Mouse (Mus musculus) retina, adult 2 months (tissue): ENCODE data around the gene Palld.
A peak's percentile ranks its signal among the peaks of the same experiment; 100 is the strongest.

ENCODE experiments used
- DNase-seq: peaks from one replicate; pipeline ENCODE4 v3.0.0-alpha.2; 2012; ENCODE audit warnings: low read depth, low spot score

The Palld gene

GRCm38 (mm10) chr8:61902521-61902920, at the start of gene Palld:
Palld (minus strand) TSS chr8:61902690.
- DNase-seq: no peak

DNA sequence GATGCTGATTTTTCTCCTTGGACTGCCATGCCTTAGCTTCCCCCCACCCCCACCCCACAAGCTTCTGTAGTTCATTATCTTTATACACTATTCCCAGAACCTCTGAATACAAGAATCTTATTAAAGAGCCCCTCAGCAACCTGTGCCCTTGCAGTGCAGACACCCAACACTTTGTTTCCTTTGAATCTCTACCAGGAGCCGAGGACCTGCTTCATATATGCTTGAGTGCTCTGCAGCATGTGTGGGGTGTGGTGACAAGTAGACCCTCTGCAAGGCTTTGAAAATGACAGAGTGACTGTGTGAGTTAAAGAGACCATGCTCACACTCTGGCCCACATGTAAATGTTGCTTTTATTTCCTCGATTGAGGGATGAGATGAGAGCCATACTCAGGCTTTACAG, 35.1 kb upstream of the Palld start:
- no peak for DNase-seq

- no peak for DNase-seq
These were observed 30.8 kb upstream of the Palld start for GRCm38 (mm10) chr8:61933243-61933642.

DNA sequence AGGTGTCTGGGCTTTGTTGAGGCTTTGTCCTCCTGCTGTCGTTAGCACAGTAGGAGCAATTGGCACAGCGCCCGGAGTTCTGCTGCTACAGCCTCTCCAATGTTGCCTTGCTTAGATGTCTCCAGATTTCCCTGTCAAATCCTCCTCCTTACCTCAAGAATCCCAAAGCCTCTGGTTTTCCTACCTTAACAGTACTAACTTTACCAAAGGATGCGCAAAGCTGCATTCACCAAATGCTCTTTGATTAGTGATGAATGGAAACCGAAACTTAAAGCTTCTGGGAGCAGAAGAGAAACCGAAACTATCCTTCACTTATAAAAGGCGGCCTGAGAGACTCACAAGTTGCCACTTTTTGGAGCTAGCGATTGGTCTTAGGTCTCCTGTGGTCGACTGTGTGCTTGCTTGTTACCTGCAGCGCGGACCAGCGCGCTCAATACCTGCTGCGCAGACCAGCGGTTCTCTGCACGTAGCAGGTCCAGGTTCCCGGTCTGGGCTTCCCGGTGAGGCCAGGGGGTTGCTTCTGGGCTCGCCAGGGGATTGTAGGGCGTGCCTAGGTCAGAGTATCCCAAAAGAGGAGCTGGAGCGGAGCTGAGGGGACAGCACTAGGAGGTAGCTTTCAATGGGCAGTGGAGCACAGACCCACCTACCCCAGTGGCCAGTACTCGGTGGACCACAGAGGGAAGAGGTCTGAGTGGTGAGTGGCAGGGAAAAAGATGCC, 25.4 kb upstream of the Palld start, which contains the start of gene Ddx60:
Ddx60 (plus strand) TSS at position 311 of the 718 bp plus-strand sequence.
- peak; percentile 16 for DNase-seq

GRCm38 (mm10) chr8:61924518-61924917, 22.0 kb upstream of the Palld start:
- DNase-seq: no peak

DNA sequence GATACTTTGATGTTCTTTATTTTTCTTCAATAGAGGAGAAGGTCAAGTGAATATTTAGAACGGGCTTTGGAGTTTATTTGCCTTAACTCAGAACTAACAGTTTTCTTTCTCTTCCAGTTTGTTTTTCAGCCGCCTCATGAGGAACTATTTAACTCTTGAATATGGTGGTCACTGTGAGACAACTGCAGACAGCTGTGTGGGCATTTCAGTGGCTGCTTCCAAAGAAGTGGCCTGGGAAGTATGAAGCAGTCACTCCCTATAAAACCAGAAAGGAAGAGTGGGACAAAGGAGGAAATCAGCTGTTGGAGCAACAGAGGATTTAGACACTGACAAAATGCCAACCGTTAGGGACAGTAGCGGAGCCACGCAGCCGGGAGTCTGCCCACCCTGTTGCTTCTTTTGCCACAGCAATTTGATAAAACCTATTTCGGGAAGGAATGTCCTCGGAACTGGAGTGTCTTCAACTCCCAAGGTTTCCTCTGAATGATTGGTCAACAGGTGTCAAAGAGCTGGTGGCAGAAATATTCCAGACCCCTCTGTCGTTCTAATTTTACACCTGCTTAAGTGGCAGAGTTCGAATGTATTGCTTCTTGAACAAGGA, 19.1 kb upstream of the Palld start:
- DNase-seq: no peak

GRCm38 (mm10) chr8:61920389-61920788, 17.9 kb upstream of the Palld start:
- no peak for DNase-seq

GRCm38 (mm10) chr8:61919145-61919788, 16.8 kb upstream of the Palld start:
- no peak for DNase-seq

- peak; percentile 37 for DNase-seq
These were observed 14.8 kb upstream of the Palld start for GRCm38 (mm10) chr8:61917287-61917686.

DNA sequence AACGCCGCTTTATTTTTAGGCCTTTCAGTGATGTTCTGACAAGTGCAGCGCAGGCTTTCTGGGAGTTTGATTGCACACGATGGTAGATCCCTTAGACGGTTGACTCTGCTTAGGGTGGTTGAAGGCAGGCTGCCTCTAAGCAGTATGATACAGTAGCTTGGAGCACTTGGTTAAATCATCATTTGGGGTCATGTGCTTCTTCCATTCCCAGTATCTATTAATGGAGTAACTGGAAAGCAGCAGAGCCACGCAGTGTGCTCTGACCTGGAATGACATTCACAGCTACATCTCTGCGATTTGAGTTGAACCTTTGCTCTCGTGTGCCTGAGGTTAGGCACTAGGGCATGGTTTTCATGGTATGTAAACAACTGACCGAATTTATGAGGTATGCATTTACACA, 11.5 kb upstream of the Palld start:
- no peak for DNase-seq

DNA sequence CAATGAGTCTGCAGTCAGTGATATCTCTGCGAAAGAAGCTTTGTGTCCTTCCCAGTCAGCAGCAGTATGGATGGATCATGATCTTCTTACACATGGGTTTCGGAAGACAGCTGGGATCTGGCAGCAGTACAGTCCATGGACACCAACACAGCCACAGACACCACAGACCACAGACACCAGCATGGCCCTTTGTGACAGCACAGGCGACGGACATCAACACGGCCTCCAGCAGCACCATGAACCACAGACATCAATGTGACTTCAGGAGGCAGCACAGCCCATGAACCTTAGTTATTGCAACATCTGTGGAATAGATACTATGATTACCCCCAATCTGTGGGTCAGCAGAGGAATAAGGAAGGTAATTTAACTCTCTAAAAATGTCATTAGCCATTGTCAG, 10.3 kb upstream of the Palld start:
- DNase-seq: no peak

DNA sequence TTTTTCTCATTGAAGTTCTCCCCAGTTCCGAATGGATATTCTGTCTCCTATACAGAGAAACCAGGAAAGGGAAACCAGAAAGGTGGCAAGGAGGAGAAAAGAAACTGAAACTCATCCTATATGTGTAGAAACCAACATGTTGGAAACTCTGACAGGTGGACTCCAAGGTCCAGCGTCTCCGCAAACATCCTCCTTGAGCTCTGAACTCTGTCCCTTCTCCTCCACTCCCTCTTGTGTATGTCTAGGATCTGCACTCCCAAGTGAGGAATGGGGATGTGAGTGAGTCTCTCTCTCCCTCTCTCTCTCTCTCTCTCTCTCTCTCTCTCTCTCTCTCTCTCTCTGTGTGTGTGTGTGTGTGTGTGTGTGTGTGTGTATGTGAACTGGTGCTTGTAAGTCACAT, 6.8 kb upstream of the Palld start:
- no peak for DNase-seq

- no peak for DNase-seq
These were observed 6.1 kb upstream of the Palld start for GRCm38 (mm10) chr8:61908303-61909215.

- DNase-seq: no peak
These were observed 1.3 kb downstream of the Palld start for GRCm38 (mm10) chr8:61901028-61901717.

DNA sequence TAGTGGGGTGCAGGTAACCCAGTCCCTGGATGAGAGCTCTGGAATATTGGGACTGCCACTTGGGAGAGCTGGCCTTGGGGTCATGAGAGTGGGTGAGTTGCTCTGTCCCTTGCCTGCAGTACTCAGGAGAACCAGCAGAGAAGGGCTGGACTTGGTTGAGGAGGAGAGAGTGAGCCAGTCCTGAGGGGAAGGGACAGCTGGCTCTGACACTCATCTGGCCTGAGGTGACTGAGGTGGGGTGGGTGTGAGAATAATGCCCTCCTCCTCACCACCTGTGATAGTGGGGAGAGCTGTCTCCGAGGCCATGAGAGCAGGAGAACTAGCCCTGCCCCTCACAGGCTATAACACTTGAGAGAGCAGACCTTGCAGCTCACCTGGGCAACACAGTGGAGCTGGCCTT, 5.1 kb downstream of the Palld start:
- no peak for DNase-seq

- DNase-seq: no peak
These were observed 5.7 kb downstream of the Palld start for GRCm38 (mm10) chr8:61896742-61897141.

GRCm38 (mm10) chr8:61894062-61894461, 8.4 kb downstream of the Palld start:
- DNase-seq: peak; percentile 20

DNA sequence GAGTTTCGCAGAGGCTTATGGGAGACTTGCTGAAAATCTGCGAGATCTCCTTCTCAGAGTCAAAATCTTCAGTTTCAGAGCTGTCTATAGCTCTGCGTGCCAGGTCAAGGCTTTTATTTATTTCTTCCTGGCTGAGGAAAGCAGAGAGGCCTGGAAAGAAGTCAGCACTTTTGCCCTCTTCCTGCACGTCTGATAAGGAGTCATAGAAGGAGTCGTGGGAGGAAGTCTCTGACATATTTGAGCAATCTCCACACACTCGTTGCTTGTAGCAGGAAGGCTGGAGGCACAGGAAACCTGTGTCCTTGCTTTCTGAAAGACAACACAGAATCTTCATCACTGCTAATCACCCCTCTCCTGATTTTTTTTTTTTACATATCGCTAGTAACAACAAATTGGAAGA, 24.9 kb downstream of the Palld start:
- DNase-seq: no peak

DNA sequence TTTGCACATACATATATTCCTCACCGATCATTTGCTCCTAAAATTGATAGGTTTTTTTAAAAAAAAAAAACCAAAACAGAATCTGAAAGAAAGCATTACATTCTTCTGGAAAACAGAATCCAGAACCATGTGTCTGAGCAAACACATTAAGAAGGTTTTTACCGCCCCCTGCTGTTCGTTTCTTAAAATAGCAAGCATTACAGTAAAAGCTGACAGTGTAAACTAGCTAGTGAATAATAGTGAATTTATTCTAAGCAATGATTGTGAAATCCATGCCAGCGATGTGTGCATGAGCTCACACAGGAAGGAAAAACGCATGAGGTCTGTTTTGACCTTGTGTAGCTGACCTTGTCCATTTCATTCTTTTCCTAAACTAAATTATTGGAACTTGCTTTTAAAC, 27.2 kb downstream of the Palld start:
- peak; percentile 40 for DNase-seq

GRCm38 (mm10) chr8:61873994-61874393, 28.5 kb downstream of the Palld start:
- no peak for DNase-seq

DNA sequence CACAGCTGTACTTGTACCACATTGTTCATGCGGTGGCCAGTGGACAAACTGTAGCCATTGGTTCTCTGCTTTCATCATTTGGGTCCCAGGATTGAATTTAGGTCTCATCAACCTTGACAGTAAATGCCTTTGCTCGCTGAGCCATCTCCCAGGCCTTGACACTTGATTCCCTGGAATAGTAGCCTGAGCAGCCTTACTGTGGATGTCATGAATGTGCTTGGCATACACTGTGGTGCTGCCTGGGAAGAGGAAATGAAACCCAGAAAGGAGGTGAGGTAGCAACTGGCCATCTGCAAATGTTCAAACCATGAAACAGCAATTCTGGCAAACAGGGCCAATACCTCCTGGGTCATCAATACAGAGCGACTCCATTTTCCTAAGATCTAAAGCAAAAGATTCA, 34.0 kb downstream of the Palld start:
- no peak for DNase-seq
